Mouse (Mus musculus) liver, embryonic 12.5 days (tissue): ENCODE results near the gene Slc39a1. TPM values are rescaled to one million over a fixed set of nuclear protein-coding genes. Genes with fewer than 3 reads are reported as not detected.

Source experiments
- ATAC-seq: fragments of 200-750 bp; cut with Nextera tagmentation; 2 replicates; pipeline ENCODE4 v1.8.0; 2017; ENCODE audit warnings: moderate number of reproducible peaks, mild to moderate bottlenecking, moderate library complexity
- H3K27ac ChIP-seq: fragments of 300-500 bp; sonication (generic); 2 replicates; pipeline ENCODE4 v1.5.1; 2016; ENCODE audit warnings: mild to moderate bottlenecking
- H3K27me3 ChIP-seq: fragments of 300-500 bp; sonication (generic); replicated peaks from 2 replicates; pipeline ENCODE4 v1.6.1; 2016; ENCODE audit warnings: mild to moderate bottlenecking, moderate library complexity
- H3K36me3 ChIP-seq: fragments of 300-500 bp; sonication (generic); 2 replicates; pipeline ENCODE4 v1.6.1; 2016; ENCODE audit warnings: mild to moderate bottlenecking, moderate library complexity
- H3K4me1 ChIP-seq: fragments of 300-500 bp; sonication (generic); 2 replicates; pipeline ENCODE4 v1.6.1; 2016
- H3K4me2 ChIP-seq: fragments of 300-500 bp; sonication (generic); 2 replicates; pipeline ENCODE4 v1.6.1; 2016; ENCODE audit warnings: mild to moderate bottlenecking, moderate library complexity
- H3K4me3 ChIP-seq: fragments of 300-500 bp; sonication (generic); 2 replicates; pipeline ENCODE4 v1.5.1; 2016; ENCODE audit warnings: mild to moderate bottlenecking, moderate library complexity
- H3K9ac ChIP-seq: fragments of 300-500 bp; sonication (generic); 2 replicates; pipeline ENCODE4 v1.6.1; 2016; ENCODE audit warnings: mild to moderate bottlenecking, moderate library complexity
- H3K9me3 ChIP-seq: fragments of 300-500 bp; sonication (generic); replicated peaks from 2 replicates; pipeline ENCODE4 v1.6.1; 2016; ENCODE audit warnings: mild to moderate bottlenecking, moderate library complexity
- WGBS: fragments of 180-500 bp; shearing (Covaris S2); methylation state at CpG from one replicate; pipeline ENCODE4 v1.1.7; 2016; ENCODE audit not compliant: insufficient replicate concordance; 5-methylcytosine and 5-hydroxymethylcytosine counted together
- polyA plus RNA-seq: library from polyadenylated mRNA; unstranded; fragments of >200 nt; fragmentation: Nextera tagmentation; extraction: Ambion mirVana; gene quantifications from 2 replicates; pipeline ENCODE4 v1.2.1, GENCODE M21; 2016

The Slc39a1 gene
- polyA plus RNA-seq, 1 experiment from 2014 or later = 33.1 TPM

- Histone ChIP-seq H3K27ac (no peak overlapping the region), H3K9me3 (no peaks in the 10 kb centered on the region), H3K4me1 (peaks cover 30% of the 10 kb centered on the region), H3K4me2 (peak overlapping the region; percentile 87; the same call in 1 of the 2 replicates), H3K9ac (0 out of 2 replicates have a peak overlapping the region, but pooled peaks have one; percentile 92), H3K4me3 (no peak overlapping the region), H3K36me3 (peaks cover 52% of the 10 kb centered on the region), H3K27me3 (no peaks in the 10 kb centered on the region)
- ATAC-seq = no peak
- WGBS = 90% methylated on average over 14 of the region's 14 CpGs
Observed at GRCm38 (mm10) chr3:90255784-90256353, 7.9 kb downstream of the Slc39a1 start.

DNA sequence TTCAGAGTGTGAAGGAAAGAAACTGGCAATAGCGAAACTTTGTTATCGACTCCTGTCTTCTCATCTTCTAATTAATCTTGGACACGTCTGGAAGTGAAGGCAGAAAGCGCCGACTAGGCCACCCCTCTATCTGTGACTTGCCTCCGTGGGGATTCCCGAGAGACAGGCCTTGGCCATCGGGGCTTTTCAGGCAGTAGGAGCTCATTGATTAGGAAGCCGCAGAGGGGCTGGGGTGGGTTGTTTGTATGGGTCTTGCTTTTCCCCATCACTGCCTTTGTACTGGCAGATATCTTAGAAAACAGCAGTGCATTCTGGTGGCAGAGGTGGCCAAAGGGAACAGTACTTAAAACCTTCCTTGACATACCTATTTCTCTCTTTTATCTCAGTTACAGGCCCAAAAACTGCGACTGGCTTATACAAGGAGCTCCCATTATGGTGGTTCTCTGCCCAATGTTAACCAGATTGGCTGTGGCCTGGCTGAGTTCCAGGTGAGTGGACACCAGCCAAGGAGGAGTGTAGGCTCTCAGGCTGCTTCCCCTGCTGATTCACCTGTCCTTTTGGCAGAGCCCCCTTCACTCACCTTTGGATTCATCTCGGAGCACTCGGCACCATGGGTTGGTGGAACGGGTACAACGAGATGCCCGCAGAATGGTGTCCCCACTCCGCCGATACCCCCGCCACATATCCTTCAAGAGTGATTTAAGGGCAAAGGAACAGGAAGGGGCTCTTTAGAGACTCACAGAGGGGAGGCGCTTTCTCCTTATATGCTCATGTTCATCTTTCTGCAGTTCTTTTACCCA lies 9.0 kb downstream of the Slc39a1 start:
- no peak overlapping the region for H3K4me3 ChIP-seq
- H3K9ac ChIP-seq = no peak overlapping the region
- H3K9me3 ChIP-seq = no peaks in the 10 kb centered on the region
- H3K36me3 ChIP-seq = peaks cover 52% of the 10 kb centered on the region
- 85% methylated on average over 19 of the region's 19 CpGs for WGBS
- H3K27ac ChIP-seq = no peak overlapping the region
- no peak for ATAC-seq
- H3K4me2 ChIP-seq = no peak overlapping the region
- H3K27me3 ChIP-seq = no peaks in the 10 kb centered on the region
- peaks cover 29% of the 10 kb centered on the region for H3K4me1 ChIP-seq

- no peak overlapping the region for H3K9ac ChIP-seq
- no peak overlapping the region for H3K27ac ChIP-seq
- 70% methylated on average over 4 of the region's 4 CpGs for WGBS
- peaks cover 26% of the 10 kb centered on the region for H3K4me1 ChIP-seq
- H3K4me2 ChIP-seq = no peak overlapping the region
- no peaks in the 10 kb centered on the region for H3K27me3 ChIP-seq
- no peaks in the 10 kb centered on the region for H3K9me3 ChIP-seq
- peaks cover 68% of the 10 kb centered on the region for H3K36me3 ChIP-seq
- no peak for ATAC-seq
- H3K4me3 ChIP-seq = no peak overlapping the region
Observed at GRCm38 (mm10) chr3:90258521-90258920, 10.5 kb downstream of the Slc39a1 start.

DNA sequence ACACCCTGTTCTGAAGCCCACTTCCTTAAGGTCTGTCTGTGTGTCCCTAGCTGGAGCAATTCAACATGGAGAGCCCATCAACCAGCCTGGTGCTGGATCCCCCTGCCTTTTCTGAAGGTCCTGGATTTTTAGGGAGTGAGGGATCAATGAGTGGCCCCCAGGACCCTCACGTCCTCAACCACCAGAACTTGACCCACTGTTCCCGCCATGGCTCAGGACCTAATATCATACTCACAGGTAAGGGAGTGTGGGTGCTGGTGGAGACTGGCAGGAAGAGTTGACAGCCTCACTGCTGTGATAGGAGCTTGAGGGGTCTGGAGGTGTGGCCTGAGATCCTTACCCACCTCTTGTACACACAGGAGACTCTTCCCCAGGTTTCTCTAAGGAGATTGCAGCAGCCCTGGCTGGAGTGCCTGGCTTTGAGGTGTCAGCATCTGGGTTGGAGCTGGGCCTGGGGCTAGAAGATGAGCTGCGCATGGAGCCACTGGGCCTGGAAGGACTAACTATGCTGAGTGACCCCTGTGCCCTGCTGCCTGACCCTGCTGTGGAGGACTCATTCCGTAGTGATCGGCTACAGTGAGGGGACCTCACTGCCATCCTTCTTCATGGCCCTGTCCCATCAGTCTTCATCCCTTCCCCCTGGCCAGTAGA lies 15.3 kb downstream of the Slc39a1 start:
- no peak for ATAC-seq
- Histone ChIP-seq H3K27me3 (no peaks in the 10 kb centered on the region), H3K4me1 (peaks cover 41% of the 10 kb centered on the region), H3K36me3 (peaks cover 59% of the 10 kb centered on the region), H3K9me3 (no peaks in the 10 kb centered on the region), H3K9ac (no peak overlapping the region), H3K4me2 (no peak overlapping the region), H3K4me3 (no peak overlapping the region), H3K27ac (no peak overlapping the region)
- WGBS = 83% methylated on average over 5 of the region's 5 CpGs

GRCm38 (mm10) chr3:90264687-90265033 lies 16.7 kb downstream of the Slc39a1 start:
- H3K36me3 ChIP-seq = peaks cover 56% of the 10 kb centered on the region
- no peak for ATAC-seq
- WGBS = 23% methylated on average over 10 of the region's 10 CpGs
- H3K4me2 ChIP-seq = peak overlapping the region; percentile 96
- H3K4me3 ChIP-seq = peak overlapping the region; percentile 91
- H3K27me3 ChIP-seq = no peaks in the 10 kb centered on the region
- H3K27ac ChIP-seq = peak overlapping the region; percentile 94; the same call in 1 of the 2 replicates
- H3K9ac ChIP-seq = peak overlapping the region; percentile 86
- no peaks in the 10 kb centered on the region for H3K9me3 ChIP-seq
- H3K4me1 ChIP-seq = peaks cover 47% of the 10 kb centered on the region

DNA sequence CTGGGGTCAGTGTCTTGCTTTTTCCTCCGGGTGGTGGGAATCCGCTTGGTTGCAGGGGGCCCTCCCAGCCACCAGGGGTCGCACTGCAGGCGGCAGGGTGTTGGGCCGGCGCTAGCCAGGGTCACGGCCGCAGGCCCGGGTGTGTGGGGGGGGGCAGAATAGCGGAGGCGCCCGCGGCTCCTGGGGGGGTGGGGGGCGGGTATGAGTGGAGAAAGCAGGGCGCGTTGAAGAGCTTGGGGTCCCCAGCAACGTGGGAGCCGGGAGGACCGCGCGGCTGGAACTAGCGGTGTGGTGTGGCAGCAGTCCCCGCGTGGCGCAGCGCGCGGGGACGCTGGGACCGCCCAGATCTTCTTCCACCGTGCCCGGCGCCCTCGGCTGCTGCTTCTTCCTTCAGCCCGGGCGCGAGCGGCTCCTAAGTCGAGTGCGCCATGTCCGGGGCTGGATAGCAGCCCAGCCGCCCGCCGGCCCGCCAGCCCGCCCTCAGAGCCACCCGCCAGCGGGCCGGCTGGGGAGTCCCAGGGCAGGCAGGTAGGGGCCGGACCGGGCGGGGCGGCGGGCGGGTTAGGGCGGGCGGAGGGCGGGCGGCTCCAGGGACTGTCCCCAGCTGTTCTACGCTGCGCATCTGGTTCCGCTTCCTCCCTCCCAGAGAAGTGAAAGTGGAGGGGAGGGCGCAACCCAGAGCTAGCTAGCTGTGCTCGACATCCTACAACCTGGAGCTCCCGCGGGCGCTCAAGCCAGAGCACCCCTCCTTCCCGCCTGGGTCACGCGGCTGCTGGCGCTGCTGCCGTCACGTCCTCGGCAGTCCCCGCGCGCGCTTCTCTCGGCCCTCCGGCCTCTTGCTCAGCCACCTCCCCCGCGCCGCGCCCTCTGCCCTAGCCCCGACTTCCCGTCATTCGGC lies 17.3 kb downstream of the Slc39a1 start, which contains the start of gene Dennd4b:
Dennd4b (plus strand) TSS at position 152 of the 898 bp plus-strand sequence.
- peak within 1 kb of the TSS; percentile 96 for H3K4me2 ChIP-seq
- peaks cover 56% of the 10 kb centered on the region for H3K36me3 ChIP-seq
- peaks cover 47% of the 10 kb centered on the region for H3K4me1 ChIP-seq
- peak within 1 kb of the TSS; percentile 94 for H3K27ac ChIP-seq
- H3K4me3 ChIP-seq = peak within 1 kb of the TSS; percentile 91
- H3K9me3 ChIP-seq = no peaks in the 10 kb centered on the region
- WGBS = 2% methylated on average over 87 of the region's 87 CpGs
- peak; percentile 91 for ATAC-seq
- H3K9ac ChIP-seq = peak within 1 kb of the TSS; percentile 86
- H3K27me3 ChIP-seq = no peaks in the 10 kb centered on the region

GRCm38 (mm10) chr3:90265932-90266741 lies 18.2 kb downstream of the Slc39a1 start:
- Histone ChIP-seq H3K9ac (peak overlapping the region; percentile 86), H3K4me2 (peak overlapping the region; percentile 96), H3K27ac (peak overlapping the region; percentile 94), H3K36me3 (peaks cover 56% of the 10 kb centered on the region), H3K27me3 (no peaks in the 10 kb centered on the region), H3K4me1 (peaks cover 47% of the 10 kb centered on the region), H3K9me3 (no peaks in the 10 kb centered on the region), H3K4me3 (peak overlapping the region; percentile 91)
- WGBS = 7% methylated on average over 16 of the region's 16 CpGs
- peak; percentile 8 for ATAC-seq

- Histone ChIP-seq H3K27ac (peak overlapping the region; percentile 94; the same call in 1 of the 2 replicates), H3K4me2 (peak overlapping the region; percentile 96), H3K36me3 (peaks cover 57% of the 10 kb centered on the region), H3K27me3 (no peaks in the 10 kb centered on the region), H3K9me3 (no peaks in the 10 kb centered on the region), H3K4me3 (peak overlapping the region; percentile 91), H3K9ac (peak overlapping the region; percentile 86), H3K4me1 (peaks cover 47% of the 10 kb centered on the region)
- ATAC-seq = no peak
- WGBS = 85% methylated on average over 20 of the region's 20 CpGs
Observed at GRCm38 (mm10) chr3:90266901-90267775, 19.2 kb downstream of the Slc39a1 start.

DNA sequence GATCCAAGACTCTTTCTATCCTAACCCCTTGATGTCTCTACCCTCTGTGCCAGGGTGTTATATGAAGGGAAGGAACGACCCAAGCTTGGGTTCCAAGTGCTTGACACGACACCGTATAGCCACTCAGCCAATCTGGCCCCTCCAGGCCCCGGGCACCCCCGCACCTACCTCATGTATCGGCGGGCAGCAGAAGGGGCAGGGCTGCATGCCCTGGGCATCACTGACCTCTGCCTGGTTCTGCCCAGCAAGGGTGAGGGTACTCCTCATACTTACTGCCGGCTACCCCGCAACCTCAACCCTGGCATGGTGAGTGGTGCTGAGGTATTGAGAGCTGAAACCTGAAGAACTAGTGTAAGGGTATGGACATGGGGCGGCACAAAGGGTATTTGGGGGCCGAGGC lies 20.2 kb downstream of the Slc39a1 start:
- no peak overlapping the region for H3K4me3 ChIP-seq
- no peaks in the 10 kb centered on the region for H3K9me3 ChIP-seq
- 90% methylated on average over 11 of the region's 11 CpGs for WGBS
- no peak overlapping the region for H3K4me2 ChIP-seq
- H3K36me3 ChIP-seq = peaks cover 57% of the 10 kb centered on the region
- peaks cover 47% of the 10 kb centered on the region for H3K4me1 ChIP-seq
- no peak overlapping the region for H3K9ac ChIP-seq
- no peaks in the 10 kb centered on the region for H3K27me3 ChIP-seq
- ATAC-seq = no peak
- no peak overlapping the region for H3K27ac ChIP-seq

- whole genome bisulfite sequencing = 84% methylated on average over 16 of the region's 16 CpGs
- Histone ChIP-seq H3K27me3 (no peaks in the 10 kb centered on the region), H3K4me3 (no peak overlapping the region), H3K9ac (0 out of 2 replicates have a peak overlapping the region, but pooled peaks have one; percentile 8), H3K36me3 (peaks cover 58% of the 10 kb centered on the region), H3K27ac (no peak overlapping the region), H3K4me2 (no peak overlapping the region), H3K4me1 (peaks cover 46% of the 10 kb centered on the region), H3K9me3 (no peaks in the 10 kb centered on the region)
- no peak for ATAC-seq
Observed at GRCm38 (mm10) chr3:90268971-90269370, 21.0 kb downstream of the Slc39a1 start.
